Mouse (Mus musculus): ENCODE results near the gene Ergic1.

- TF ChIP-seq CTCF (IDR thresholded peaks at IDR 0.05; ENCODE audit: borderline replicate concordance, extremely low read depth, insufficient read depth, insufficient read length) (no peak), POLR2A (IDR thresholded peaks at IDR 0.05; ENCODE audit: borderline replicate concordance, extremely low read depth, insufficient read depth, insufficient read length, poor library complexity, severe bottlenecking) (no peak)
These were observed 12.7 kb upstream of the Ergic1 start for GRCm38 (mm10) chr17:26548566-26548965.

Data from brain, embryonic 14.5 days (tissue).